Mouse (Mus musculus): ENCODE results near the gene Efhc1. TPM values are rescaled to one million over a fixed set of nuclear protein-coding genes. Genes with fewer than 3 reads are reported as not detected.

Gene Efhc1
- polyA plus RNA-seq, 1 experiment = 0.09 TPM

GRCm38 (mm10) chr1:21031650-21032049 lies 80.2 kb downstream of the Efhc1 start:
- Histone ChIP-seq H3ac (ENCODE audit: control insufficient read depth, insufficient read length, low read depth) (no peak overlapping the region), H3K79me2 (ENCODE audit: control insufficient read depth, insufficient read depth) (no peaks in the 10 kb centered on the region), H3K27me3 (ENCODE audit: control insufficient read depth, insufficient read depth, insufficient read length) (no peaks in the 10 kb centered on the region), H3K36me3 (ENCODE audit: control insufficient read depth, insufficient read depth) (no peaks in the 10 kb centered on the region), H3K4me3 (ENCODE audit: insufficient read depth, poor library complexity, severe bottlenecking) (no peak overlapping the region), H3K79me3 (ENCODE audit: low read depth) (no peaks in the 10 kb centered on the region)
- TF ChIP-seq MYOD1 (IDR thresholded peaks at IDR 0.05; ENCODE audit: control insufficient read depth, insufficient read length, low read depth) (no peak), CEBPB (IDR thresholded peaks at IDR 0.05; ENCODE audit: low read depth) (no peak), FOSL1 (IDR thresholded peaks at IDR 0.05; ENCODE audit: insufficient read depth, low read length, poor library complexity, severe bottlenecking) (no peak), MAX (IDR thresholded peaks at IDR 0.05) (no peak), MYOG (IDR thresholded peaks at IDR 0.05; ENCODE audit: control insufficient read depth, extremely low read depth, insufficient read length) (no peak), USF1 (IDR thresholded peaks at IDR 0.05; ENCODE audit: low read depth) (no peak), CTCF (IDR thresholded peaks at IDR 0.05; ENCODE audit: control insufficient read depth, insufficient read depth, insufficient read length) (no peak)

DNA sequence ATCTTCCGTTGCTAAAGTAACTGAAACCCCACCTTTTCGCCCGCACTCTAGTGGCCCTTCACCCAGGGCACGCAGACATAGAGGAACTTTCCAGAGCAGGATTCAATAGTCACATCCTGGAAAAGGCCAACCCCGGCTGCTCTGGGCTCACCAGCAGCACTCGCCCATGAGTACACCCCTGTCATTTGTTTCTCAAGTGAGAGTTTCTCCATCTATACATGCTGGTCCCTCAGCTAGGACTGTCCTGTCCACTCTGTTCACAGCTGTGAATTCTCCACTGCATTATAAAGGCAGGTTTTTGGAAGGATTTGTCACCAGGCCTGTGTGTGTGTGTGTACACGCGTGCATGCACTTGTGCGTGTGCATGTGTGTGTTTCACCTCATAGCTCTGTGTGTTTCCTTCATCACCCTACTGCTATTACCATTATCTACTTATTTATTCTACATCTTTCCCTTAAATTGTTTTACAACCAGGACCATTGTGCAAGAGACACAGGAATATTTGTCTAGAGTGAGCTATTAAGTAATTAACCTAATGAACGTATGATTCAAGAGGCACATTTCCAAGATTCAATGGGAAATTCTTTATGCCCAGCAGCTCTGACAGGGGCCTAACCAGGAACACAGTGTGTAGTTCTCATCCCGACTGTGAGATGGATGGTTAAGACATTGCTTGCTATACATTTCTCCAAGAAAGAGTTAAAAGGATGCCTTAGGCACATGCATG lies 81.8 kb downstream of the Efhc1 start:
- H3K79me3 ChIP-seq (ENCODE audit: low read depth) = no peaks in the 10 kb centered on the region
- H3ac ChIP-seq (ENCODE audit: control insufficient read depth, insufficient read length, low read depth) = no peak overlapping the region
- TF ChIP-seq USF1 (IDR thresholded peaks at IDR 0.05; ENCODE audit: low read depth) = no peak
- TF ChIP-seq FOSL1 (IDR thresholded peaks at IDR 0.05; ENCODE audit: insufficient read depth, low read length, poor library complexity, severe bottlenecking) = no peak
- no peak for TF ChIP-seq MAX (IDR thresholded peaks at IDR 0.05)
- TF ChIP-seq CEBPB (IDR thresholded peaks at IDR 0.05; ENCODE audit: low read depth) = no peak
- no peak for TF ChIP-seq CTCF (IDR thresholded peaks at IDR 0.05; ENCODE audit: control insufficient read depth, insufficient read depth, insufficient read length)
- TF ChIP-seq MYOG (IDR thresholded peaks at IDR 0.05; ENCODE audit: control insufficient read depth, extremely low read depth, insufficient read length) = no peak
- TF ChIP-seq MYOD1 (IDR thresholded peaks at IDR 0.05; ENCODE audit: control insufficient read depth, insufficient read length, low read depth) = no peak
- H3K4me3 ChIP-seq (ENCODE audit: insufficient read depth, poor library complexity, severe bottlenecking) = no peak overlapping the region
- H3K79me2 ChIP-seq (ENCODE audit: control insufficient read depth, insufficient read depth) = no peaks in the 10 kb centered on the region
- H3K27me3 ChIP-seq (ENCODE audit: control insufficient read depth, insufficient read depth, insufficient read length) = no peaks in the 10 kb centered on the region
- no peaks in the 10 kb centered on the region for H3K36me3 ChIP-seq (ENCODE audit: control insufficient read depth, insufficient read depth)

GRCm38 (mm10) chr1:21033792-21034119 lies 82.3 kb downstream of the Efhc1 start:
- H3K79me3 ChIP-seq (ENCODE audit: low read depth) = no peaks in the 10 kb centered on the region

GRCm38 (mm10) chr1:21035878-21036277 lies 84.5 kb downstream of the Efhc1 start:
- H3K27me3 ChIP-seq (ENCODE audit: control insufficient read depth, insufficient read depth, insufficient read length) = no peaks in the 10 kb centered on the region
- no peaks in the 10 kb centered on the region for H3K79me3 ChIP-seq (ENCODE audit: low read depth)
- TF ChIP-seq MYOD1 (IDR thresholded peaks at IDR 0.05; ENCODE audit: control insufficient read depth, insufficient read length, low read depth) = no peak
- H3ac ChIP-seq (ENCODE audit: control insufficient read depth, insufficient read length, low read depth) = no peak overlapping the region
- H3K36me3 ChIP-seq (ENCODE audit: control insufficient read depth, insufficient read depth) = no peaks in the 10 kb centered on the region
- peaks cover 5% of the 10 kb centered on the region for H3K79me2 ChIP-seq (ENCODE audit: control insufficient read depth, insufficient read depth)
- H3K4me3 ChIP-seq (ENCODE audit: insufficient read depth, poor library complexity, severe bottlenecking) = no peak overlapping the region

More at GRCm38 (mm10) chr1:21033792-21034119, 82.3 kb downstream of the Efhc1 start:
- Histone ChIP-seq H3K36me3 (ENCODE audit: control insufficient read depth, insufficient read depth) (no peaks in the 10 kb centered on the region), H3K27me3 (ENCODE audit: control insufficient read depth, insufficient read depth, insufficient read length) (no peaks in the 10 kb centered on the region), H3ac (ENCODE audit: control insufficient read depth, insufficient read length, low read depth) (no peak overlapping the region), H3K4me3 (ENCODE audit: insufficient read depth, poor library complexity, severe bottlenecking) (no peak overlapping the region), H3K79me2 (ENCODE audit: control insufficient read depth, insufficient read depth) (no peaks in the 10 kb centered on the region)
- TF ChIP-seq CEBPB (IDR thresholded peaks at IDR 0.05; ENCODE audit: low read depth) = no peak
- TF ChIP-seq USF1 (IDR thresholded peaks at IDR 0.05; ENCODE audit: low read depth) = no peak
- TF ChIP-seq MAX (IDR thresholded peaks at IDR 0.05) = no peak
- TF ChIP-seq MYOG (IDR thresholded peaks at IDR 0.05; ENCODE audit: control insufficient read depth, extremely low read depth, insufficient read length) = no peak
- no peak for TF ChIP-seq MYOD1 (IDR thresholded peaks at IDR 0.05; ENCODE audit: control insufficient read depth, insufficient read length, low read depth)
- TF ChIP-seq FOSL1 (IDR thresholded peaks at IDR 0.05; ENCODE audit: insufficient read depth, low read length, poor library complexity, severe bottlenecking) = no peak
- no peak for TF ChIP-seq CTCF (IDR thresholded peaks at IDR 0.05; ENCODE audit: control insufficient read depth, insufficient read depth, insufficient read length)

DNA sequence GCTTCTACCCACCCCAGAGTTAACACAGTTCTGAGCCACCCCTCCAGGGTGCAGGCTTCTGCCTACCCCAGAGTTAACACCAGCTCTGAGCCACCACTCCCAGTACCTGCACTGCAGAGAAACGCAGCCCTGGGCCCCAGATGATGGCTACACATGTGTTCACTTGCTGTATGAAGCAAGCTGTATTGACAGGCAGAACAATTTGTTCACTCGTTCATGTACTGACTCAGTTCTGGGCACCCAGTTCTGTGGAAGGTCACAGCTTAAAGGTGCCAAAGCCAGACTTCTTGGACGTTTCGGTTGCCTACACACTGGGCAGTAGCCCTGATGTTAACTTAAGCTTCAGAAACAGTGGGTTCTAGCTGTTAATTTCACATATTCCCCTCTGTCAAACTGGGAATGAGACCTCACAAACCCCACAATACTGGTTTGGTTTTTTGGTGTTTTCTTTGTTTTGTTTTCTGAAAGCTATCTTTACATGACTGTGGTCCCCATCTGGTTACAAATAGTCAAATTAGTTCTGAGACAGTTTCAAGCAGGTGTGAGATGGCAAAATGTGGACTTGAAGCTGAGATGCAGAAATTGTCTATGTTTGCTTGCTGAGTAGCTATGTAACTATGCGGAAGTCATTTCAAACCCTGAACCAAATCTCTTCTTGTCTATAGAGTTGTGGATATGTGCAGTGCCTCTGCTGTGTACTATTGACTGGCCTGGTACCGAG lies 86.6 kb downstream of the Efhc1 start:
- TF ChIP-seq USF1 (IDR thresholded peaks at IDR 0.05; ENCODE audit: low read depth) = no peak
- no peak for TF ChIP-seq MYOG (IDR thresholded peaks at IDR 0.05; ENCODE audit: control insufficient read depth, extremely low read depth, insufficient read length)
- TF ChIP-seq MAX (IDR thresholded peaks at IDR 0.05) = no peak
- TF ChIP-seq FOSL1 (IDR thresholded peaks at IDR 0.05; ENCODE audit: insufficient read depth, low read length, poor library complexity, severe bottlenecking) = no peak
- TF ChIP-seq CTCF (IDR thresholded peaks at IDR 0.05; ENCODE audit: control insufficient read depth, insufficient read depth, insufficient read length) = no peak
- no peak for TF ChIP-seq CEBPB (IDR thresholded peaks at IDR 0.05; ENCODE audit: low read depth)
- no peak for TF ChIP-seq MYOD1 (IDR thresholded peaks at IDR 0.05; ENCODE audit: control insufficient read depth, insufficient read length, low read depth)
- H3K79me2 ChIP-seq (ENCODE audit: control insufficient read depth, insufficient read depth) = peaks cover 5% of the 10 kb centered on the region
- H3K27me3 ChIP-seq (ENCODE audit: control insufficient read depth, insufficient read depth, insufficient read length) = no peaks in the 10 kb centered on the region
- no peak overlapping the region for H3K4me3 ChIP-seq (ENCODE audit: insufficient read depth, poor library complexity, severe bottlenecking)
- no peaks in the 10 kb centered on the region for H3K36me3 ChIP-seq (ENCODE audit: control insufficient read depth, insufficient read depth)
- no peaks in the 10 kb centered on the region for H3K79me3 ChIP-seq (ENCODE audit: low read depth)
- no peak overlapping the region for H3ac ChIP-seq (ENCODE audit: control insufficient read depth, insufficient read length, low read depth)
